Mouse (Mus musculus): Measurements from ENCODE around the gene Gna11.

Gna11 gene

DNA sequence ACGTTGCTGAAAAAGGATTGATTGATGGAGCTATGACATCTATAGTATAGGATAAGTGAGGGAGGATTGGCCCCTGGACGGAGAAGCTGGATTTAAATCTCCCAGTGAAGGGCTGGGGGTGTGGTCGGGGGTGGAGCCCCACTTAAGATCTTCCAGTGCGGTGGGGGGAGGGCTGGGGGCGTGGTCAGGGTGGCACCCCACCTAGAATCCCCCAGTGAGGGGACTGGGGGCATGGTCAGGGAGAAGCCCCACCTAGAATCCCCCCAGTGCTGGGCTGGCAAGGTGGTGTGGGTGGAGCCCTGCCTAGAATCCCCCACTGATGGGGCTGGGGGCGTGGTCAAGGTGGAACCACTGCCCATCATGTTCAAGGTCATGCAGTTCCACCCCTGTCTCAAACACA is 37.9 kb downstream of the Gna11 start:
- no peak for DNase-seq (ENCODE audit: low read depth in 1 of 2, low spot score in 2 of 2)

DNA sequence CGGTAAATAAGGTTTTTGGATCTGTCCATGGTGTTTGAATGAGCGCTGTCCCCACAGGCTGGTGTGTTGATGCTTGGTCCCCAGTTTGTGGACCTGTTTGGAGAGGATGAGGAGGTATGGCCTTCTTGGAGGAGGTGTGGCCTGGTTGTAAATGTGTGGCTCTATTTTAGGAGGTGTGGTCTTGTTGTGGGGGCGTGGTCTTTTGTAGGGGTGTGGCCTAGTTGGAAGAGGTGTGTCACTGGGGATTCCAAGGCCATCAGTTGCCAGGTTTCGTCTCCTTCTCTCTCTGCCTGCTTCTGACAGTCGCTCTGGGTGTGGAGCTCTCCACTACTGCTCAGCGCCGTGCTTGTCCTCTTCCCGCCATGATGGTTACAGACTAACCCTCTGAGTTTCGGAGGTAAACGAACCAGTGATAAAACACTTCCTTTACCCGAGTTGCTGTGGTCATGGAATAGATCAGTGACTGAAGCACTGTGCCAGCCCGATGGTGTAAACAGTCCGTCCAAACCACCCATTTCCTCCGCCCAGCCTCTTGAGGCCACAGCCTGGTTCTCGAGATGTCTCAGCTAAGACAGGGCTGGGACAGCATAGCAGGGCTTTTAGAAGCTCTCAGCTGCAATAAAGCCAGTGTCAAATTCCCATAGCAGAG is 39.9 kb downstream of the Gna11 start:
- no peak for DNase-seq (ENCODE audit: low read depth in 1 of 2, low spot score in 2 of 2)

DNA sequence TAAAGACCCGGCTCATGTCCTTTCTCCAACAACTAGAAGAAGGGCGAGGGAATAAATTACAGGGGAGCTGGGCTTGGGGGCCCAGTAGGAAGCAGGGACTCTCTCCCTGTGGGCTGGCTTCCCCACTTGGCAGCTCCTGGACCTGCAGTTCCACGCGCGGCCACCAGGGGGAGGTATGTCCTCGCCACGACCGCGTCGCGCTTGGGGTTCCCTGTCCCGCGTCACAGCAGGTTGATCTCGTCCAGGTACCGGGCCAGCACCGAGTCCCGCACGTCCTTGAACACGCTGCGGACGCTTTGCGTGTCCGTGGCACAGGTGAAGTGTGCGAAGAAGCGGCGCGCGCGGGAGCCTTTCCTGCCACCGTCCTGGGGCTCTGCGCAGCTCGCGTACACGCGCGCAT is 42.3 kb downstream of the Gna11 start:
- peak in 1 of 2 experiments; percentile 83 for DNase-seq (ENCODE audit: low read depth in 1 of 2, low spot score in 2 of 2)

DNA sequence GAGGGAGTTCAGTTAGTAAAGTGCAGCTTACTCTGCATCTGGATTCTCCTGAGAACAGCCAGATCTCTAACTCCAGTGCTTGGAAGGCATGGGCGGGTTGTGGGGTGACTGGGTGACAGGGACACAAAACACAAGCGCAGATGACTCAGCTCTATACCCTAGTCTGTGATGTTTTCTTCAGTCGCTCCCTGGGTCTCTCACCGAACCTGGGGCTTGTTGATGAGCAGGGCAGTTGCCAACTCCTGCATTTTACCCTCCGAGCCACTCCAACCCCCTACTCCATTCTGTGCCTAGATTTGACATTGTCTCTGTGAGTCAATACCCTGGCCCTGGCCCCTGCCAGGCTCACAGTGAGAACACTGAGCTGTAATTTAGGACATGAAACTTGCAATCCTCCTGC is 43.1 kb downstream of the Gna11 start:
- no peak for DNase-seq (ENCODE audit: low read depth in 1 of 2, low spot score in 2 of 2)

DNA sequence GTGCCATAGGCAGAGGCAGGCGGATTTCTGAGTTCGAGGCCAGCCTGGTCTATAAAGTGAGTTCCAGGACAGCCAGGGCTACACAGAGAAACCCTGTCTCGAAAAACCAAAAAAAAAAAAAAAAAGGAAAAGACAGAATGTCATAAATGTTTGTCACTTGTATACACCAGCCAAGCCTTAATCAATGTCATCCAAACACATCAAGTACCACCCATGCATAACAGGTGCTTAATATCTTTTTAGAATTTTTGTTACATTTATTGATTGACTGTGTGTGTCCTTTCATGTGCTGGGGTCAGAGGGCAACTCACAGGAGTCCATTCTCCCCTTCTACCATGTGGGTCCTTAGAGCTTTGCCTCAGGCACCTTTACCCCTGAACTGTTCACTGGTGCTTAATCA is 45.0 kb downstream of the Gna11 start, which contains the start of gene S1pr4:
Gene S1pr4 (minus strand): TSS at position 101 of the 400 bp plus-strand sequence.
- no peak for DNase-seq (ENCODE audit: low read depth in 1 of 2, low spot score in 2 of 2)

DNA sequence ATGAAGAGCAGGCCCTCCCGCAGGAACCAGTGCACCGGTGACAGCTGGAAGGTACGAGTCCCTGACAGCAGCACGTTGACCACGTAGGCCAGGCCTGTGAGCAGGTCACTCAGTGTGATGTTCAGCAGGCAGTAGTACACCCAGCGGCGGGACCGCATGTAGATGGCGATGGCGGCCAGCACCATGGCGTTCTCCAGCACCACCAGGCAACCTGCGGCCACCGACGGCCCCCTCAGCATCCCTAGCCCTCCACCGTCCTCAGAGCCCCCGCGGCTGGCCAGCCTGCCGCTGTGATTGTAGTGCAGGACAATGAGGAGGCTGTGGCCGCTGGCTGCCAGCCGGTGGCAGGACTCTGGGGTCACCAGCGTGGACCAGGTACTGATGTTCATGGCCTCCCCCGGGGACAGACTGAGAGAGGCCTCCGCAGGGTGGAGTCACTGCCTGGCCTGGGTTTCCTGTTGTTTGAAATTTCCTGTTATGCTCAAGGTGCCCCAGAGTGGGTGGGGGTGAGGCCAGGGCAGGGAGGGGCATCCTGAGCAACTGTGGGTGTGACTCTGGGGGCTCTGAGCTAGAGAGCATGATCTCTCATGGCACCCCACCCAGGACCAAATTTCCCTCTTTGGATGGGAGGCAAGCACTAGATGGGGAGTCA is 45.6 kb downstream of the Gna11 start:
- no peak for DNase-seq (ENCODE audit: low read depth in 1 of 2, low spot score in 2 of 2)

DNA sequence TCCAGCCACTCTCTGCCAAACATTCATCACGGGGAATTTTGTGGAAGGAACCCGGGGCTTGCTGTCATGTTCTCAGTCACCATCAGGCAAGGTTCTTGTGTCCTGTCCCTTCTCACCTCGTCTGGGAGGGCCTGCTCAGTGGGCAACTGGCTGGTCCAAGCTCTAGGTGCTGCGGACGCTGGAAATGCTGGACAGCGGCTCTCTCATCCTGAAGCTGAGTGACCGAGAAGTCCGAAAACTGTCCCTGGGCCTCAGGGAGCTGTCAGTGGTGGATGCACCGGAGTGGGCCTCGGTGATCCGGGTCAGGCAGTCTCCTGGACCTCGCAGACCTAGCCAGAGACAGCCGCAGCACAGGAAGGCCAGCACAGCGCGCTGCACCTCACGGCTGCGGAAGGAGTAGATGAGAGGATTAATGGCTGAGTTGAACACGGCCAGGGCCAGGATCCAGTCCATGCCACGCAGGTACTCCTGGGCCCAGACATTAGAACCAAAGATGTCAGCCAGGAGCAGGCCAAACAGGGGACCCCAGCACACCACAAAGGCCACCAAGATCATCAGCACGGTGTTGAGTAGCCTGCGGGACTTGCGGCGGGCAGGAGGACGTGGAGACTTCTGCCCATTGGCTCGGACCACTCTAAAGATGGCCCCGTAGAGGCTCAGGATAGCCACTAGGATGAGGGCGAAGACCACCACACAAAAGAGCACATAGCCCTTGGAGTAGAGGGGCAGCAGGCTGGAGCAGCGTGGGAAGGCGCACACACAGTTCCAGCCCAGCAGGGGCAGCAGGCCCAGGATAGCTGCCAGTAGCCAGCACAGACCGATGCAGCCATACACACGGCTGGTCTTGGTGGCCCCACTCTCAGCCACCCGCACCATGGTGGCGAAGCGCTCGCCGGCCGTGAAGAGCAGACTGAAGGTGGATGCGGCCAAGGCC is 46.4 kb downstream of the Gna11 start:
- no peak for DNase-seq (ENCODE audit: low read depth in 1 of 2, low spot score in 2 of 2)

DNA sequence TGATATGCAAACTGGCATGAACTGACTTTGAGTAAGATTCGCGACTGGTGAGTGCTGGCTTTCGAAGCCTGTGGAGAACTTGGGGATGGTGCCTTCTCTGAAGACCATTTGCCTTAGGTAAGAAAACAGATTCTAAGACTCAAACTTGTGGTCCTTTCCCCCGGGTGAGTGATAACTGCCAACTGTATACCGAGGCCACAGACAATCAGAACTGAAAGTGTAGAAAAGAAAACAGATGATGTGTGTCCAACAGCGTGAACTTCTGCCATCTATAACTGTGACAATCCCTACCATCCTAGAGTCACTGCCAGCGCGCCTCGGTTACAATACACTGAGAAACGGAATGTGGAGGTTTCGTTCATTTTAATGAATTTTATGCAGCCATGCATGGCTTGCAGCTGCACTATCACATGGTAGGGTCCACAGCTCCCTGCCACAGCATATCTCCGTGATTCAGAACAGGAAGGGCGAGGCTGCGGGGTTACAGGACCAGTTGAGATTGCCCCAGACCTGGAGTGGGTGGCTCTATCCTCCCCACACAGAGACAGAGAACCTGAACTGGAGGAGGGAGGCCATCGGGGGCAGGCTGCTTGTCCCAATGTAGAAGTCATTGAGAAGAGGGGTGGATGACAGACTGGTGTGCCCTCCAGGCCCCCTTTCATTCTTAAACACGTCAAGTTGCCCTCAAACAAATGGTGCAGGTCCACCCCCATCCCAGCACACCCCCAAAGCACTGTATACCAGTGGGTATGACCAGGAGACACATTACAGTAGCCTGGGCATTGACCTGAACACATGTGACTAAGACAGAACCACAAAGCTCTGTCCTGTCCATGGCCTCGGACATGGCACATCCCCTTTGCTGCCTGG is 47.4 kb downstream of the Gna11 start:
- no peak for DNase-seq (ENCODE audit: low read depth in 1 of 2, low spot score in 2 of 2)

DNA sequence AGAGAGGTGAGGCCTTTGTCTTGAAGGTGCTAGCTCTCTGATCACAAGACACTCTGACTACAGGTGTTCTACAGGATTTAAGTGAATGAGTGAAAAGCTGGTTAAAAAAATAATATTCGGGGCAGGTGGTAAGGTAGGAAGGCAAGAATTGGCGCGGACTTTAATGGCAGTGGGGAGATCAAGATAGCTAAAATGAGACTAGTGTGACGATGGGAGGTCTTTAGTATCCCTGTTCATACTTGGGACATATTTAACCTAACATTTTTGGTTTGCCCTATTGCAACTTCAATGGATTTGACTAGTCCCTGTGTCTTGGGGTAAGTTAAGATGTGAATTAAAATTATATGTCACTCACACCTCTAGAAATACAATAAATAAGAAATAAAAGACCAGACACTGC is 48.0 kb downstream of the Gna11 start:
- no peak for DNase-seq (ENCODE audit: low read depth in 1 of 2, low spot score in 2 of 2)

DNA sequence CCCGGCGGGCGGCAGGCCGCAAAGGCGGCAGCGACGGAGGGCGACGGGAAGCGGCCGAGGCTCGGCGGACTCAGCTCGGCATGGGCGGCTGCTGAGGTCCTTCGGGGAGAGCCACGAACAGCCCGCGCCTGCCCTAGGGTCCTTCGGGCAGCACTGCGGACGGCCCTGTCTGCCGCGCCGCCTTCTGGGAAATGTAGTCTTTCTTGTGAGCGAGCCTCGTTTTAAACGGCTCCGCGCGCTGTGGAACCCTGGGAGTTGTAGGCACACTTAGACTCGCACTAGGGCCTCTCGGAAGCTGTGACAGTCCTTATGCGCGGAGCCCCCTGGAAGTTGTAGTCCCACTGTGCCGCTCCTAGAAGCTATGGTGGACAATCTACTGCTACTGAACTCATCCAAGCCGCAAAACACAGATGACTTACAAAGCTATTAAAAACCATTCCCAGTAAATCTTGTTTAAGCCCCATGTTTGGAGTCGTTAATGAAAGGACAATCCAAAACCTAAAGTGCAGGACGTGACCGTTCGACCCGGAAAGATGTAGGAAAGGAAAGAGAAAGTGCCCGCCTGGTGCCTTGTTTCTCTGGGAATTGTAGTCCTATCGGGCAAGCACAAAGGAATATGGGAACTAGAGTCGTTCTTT is 48.6 kb downstream of the Gna11 start, which contains the start of gene Ncln:
Gene Ncln (minus strand): TSS at position 129 of the 638 bp plus-strand sequence.
- DNase-seq (ENCODE audit: low read depth in 1 of 2, low spot score in 2 of 2) = peak; percentile 94 to 95

DNA sequence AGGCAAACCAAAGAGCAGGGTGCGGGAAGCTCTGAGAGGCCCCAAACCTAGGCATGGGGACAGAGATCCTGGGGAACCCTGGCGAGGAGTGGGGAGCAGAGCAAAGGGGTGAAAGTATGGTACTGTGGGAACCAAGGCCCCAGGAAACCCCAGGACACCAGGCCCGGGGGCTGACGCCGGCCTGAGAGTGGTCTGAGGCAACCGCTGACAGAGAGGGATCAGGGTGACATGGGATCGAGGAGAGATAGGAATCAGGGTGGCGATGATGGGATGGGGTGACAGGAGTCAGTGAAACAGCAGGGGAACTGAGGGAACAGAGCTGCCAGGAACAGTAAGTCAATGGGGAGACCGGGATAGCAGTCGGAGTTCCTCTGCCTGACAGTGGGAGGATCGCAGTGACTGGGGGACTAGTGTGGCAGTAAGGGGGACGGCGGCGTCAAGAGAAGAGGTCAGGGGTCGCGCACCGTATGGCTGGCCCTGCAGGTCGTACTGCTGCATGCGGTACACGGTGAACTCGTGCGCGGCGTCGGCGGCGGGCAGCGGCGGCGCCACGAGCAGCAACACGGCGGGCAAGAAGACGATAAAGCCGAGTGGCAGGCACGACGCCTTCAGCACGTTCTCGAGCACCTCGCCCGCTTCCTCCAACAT is 49.2 kb downstream of the Gna11 start:
- no peak for DNase-seq (ENCODE audit: low read depth in 1 of 2, low spot score in 2 of 2)

DNA sequence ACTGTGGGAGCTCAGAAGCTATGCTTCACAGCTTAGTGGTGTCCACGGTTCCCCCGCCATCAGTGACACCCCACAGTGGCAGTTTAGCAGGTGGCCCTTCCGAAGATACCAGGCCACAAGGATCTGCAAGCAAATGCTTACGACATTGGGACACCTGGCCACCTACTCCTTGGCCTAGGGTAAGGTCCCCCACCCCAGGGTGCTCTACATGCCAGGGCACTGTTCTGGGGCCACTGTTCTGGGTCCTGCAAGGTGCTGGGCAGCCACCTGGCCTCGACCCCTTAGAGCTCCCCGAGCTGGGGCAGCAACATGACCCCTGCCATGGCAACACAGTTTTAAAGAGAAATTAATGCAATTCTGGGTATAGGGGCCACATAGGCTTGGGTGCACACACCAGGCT is 49.8 kb downstream of the Gna11 start:
- DNase-seq (ENCODE audit: low read depth in 1 of 2, low spot score in 2 of 2) = no peak

DNA sequence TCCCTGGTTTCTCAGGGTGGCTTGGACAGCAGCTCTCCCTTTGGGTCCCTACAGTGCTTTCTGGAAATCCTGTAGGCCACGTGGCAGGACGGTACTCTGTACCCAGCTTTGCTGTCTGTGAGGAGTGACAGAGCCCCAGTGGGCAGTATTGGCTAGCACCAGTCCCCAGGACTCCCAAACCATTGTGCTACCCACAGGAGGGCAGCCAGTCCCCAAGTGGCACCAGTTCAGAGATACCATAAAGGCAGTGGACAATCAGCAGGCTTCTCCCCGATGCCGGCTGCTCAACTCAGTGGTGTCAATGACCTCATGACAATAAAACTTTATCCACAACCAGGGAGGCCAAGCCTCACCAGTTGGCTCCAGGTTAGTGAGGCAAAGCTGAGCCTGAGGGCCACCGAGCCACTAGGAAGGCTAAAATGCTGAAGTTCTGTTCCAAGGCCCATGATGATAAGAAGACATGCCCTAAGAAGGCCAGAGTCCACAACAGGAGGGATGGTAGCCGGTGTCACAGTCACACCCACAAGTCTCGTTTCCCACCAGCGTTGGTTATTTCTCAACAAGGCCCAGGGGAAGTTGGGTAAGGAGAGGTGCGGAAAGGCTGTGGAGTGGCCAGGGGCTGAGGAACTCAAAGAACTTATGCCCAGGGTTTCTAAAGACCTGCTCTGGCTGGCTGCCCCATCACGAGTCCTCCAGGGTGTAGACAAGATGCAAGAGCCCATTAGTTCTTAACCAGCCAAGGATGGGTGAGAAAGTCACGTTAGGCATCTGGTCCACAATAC is 50.5 kb downstream of the Gna11 start:
- peak; percentile 56 to 63 for DNase-seq (ENCODE audit: low read depth in 1 of 2, low spot score in 2 of 2)

DNA sequence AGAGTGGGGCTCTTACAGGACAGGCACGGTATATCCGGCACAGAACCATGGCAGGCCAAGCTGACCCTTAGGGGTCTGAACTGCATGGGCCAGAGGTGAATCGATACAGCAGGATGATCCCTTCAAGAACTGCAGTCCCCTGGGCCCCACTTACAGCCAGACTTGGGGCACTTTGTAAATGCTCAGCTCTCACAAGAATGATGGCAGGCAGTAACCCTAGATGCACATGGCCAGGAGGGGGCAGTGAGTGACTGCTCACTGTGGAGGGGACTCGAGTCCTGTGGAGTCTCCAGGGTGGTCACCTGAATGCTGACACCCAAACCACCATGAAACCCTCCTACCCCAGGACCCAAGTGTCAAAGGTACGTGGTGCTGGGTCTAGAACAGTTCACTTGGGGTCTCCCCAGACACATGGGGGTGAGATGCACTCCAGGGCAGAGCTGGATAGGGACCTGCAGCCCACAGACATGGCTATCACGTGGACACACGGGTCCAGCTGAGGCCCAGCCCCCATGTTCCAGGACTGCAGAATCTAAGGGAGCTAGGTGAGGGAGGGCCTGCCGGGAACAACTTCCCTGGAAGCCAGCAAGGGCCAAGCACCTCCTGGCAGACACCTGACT is 51.3 kb downstream of the Gna11 start:
- no peak for DNase-seq (ENCODE audit: low read depth in 1 of 2, low spot score in 2 of 2)

DNA sequence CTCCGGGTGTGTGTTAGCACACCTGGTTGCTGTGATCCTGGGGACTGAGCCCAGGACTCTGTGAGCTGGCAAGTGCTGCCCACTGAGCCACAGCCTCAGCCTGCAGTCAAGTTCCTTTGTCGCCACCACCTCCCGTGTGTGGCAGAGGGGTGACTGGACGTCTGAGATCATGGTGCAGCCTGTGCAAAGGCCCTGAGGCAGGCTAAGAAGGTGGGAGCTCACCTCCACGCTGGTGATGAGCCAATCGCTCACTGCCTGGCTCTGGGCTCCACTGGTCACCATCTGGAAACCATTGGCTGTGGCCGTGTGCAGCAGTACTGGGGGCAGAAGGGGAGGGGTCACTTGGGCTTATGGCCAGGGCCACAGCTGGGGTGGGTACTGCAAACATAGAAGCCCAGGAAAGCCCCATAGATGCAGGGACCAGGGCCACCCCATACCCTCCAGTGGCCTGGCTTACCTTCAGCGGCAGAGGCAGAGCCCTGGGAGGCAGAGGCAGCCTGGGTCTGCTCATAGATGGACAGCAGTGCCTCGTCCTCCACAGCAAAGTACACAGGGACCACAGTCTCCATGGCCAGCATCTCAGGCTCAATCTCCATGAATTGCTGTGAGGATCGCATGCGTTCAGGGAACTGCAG is 52.3 kb downstream of the Gna11 start:
- DNase-seq (ENCODE audit: low read depth in 1 of 2, low spot score in 2 of 2) = no peak

DNA sequence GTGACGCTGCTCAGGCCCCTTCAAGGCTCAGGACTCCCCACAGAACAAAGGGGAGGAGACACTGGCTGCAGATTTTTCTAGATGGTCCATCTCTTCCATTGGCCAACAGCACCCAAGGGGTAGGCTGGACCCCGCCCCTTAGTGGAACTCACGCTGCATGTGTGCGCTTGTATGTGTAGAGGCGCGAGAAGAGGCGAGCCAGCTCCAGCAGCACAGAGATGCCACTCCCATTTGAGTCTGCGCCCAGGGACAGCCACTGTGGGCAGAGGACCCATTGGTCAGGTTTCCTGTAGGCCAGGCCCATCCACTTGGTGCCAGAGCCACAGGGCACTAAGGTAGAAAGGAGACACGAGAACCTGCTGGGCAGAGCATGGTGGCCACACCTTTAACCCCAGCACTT is 54.0 kb downstream of the Gna11 start:
- no peak for DNase-seq (ENCODE audit: low read depth in 1 of 2, low spot score in 2 of 2)

DNA sequence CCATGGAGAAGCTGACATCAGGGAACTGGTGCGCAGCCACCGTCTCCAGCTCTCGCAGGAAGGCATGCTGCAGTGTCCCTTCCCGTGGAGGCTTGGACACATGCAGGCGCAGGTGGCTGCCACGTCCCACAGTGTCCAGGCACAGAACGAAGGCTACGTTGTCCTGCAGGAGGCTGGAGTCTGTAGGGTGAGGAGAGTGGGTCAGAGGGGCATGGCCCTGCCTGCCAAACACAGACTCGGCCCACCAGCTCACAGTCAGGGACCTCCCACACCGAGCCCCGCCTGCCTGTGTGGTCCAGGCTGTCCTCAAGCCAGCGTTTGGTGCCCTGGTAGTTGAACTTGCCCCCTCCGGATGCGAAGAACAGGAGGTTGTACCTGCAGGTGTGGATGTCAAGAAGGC is 55.0 kb downstream of the Gna11 start:
- no peak for DNase-seq (ENCODE audit: low read depth in 1 of 2, low spot score in 2 of 2)

DNA sequence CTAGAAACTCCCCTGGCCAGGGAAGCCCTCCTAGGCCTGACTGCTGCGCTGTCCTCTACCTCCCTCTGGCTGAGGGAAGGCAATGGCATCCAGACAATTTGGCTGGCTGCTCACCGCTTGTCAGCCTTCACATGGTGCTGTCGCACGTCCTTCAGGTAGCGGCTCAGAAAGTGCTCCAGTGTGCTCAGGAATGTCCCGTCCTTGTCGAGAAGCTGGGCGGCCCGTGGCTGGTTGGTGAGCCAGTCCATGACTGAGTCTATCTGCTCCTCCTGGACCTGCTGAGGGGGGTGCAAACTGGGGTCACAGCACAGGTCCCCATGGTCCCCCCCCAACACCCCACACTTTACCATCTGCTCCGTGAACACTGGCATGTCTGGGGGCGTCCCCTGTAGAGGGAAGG is 56.9 kb downstream of the Gna11 start:
- no peak for DNase-seq (ENCODE audit: low read depth in 1 of 2, low spot score in 2 of 2)
